Mouse (Mus musculus) liver, adult 2 months (tissue): Measurements from ENCODE around the gene Mrs2. TPM values are rescaled to one million over a fixed set of nuclear protein-coding genes. Genes with fewer than 3 reads are reported as not detected.

Experiments
- DNase-seq: peaks from one replicate; pipeline ENCODE4 v3.0.0-alpha.2; 2011; ENCODE audit warnings: low read depth, low spot score; ENCODE audit errors: extremely low read depth
- H3K27ac ChIP-seq: fragments of 200-500 bp; replicated peaks from 2 replicates; pipeline ENCODE4 v1.5.1; 2012; ENCODE audit warnings: low read depth, mild to moderate bottlenecking, control low read depth, inconsistent platforms, low read length; ENCODE audit not compliant: insufficient read depth
- H3K27me3 ChIP-seq: fragments of 200-500 bp; 2 replicates; pipeline ENCODE4 v1.6.1; 2012; ENCODE audit warnings: mild to moderate bottlenecking, moderate library complexity, low read length, inconsistent platforms; ENCODE audit not compliant: control insufficient read depth, insufficient read depth
- H3K36me3 ChIP-seq: fragments of 200-500 bp; 2 replicates; pipeline ENCODE4 v1.6.1; 2012; ENCODE audit warnings: low read length, inconsistent platforms; ENCODE audit not compliant: control insufficient read depth, insufficient read depth
- H3K4me1 ChIP-seq: fragments of 200-500 bp; 2 replicates; pipeline ENCODE4 v1.6.1; 2011; ENCODE audit warnings: low read length; ENCODE audit not compliant: control insufficient read depth, insufficient read depth
- H3K4me3 ChIP-seq: fragments of 200-500 bp; 2 replicates; pipeline ENCODE4 v1.5.1; 2011; ENCODE audit warnings: low read depth, mild to moderate bottlenecking, control low read depth, low read length, moderate library complexity; ENCODE audit not compliant: insufficient read depth
- H3K79me2 ChIP-seq: fragments of 200-500 bp; 2 replicates; pipeline ENCODE4 v1.6.1; 2012; ENCODE audit warnings: inconsistent platforms, mild to moderate bottlenecking, low read length, moderate library complexity; ENCODE audit not compliant: control insufficient read depth, insufficient read depth
- H3K9ac ChIP-seq: fragments of 200-500 bp; 2 replicates; pipeline ENCODE4 v1.6.1; 2012; ENCODE audit warnings: low read depth, mild to moderate bottlenecking, control low read depth, inconsistent platforms, low read length
- CTCF ChIP-seq: fragments of 200-500 bp; IDR thresholded peaks from 2 replicates; pipeline ENCODE4 v1.5.1; 2011; ENCODE audit warnings: low read depth, low read length, control low read depth
- POLR2A ChIP-seq: fragments of 200-500 bp; IDR thresholded peaks from 2 replicates; pipeline ENCODE4 v1.6.1; 2011; ENCODE audit warnings: low read length, control low read depth; ENCODE audit not compliant: insufficient read depth; ENCODE audit errors: extremely low read depth
- WGBS: fragments of 180-500 bp; shearing (Covaris S2); methylation state at CpG from one replicate; pipeline ENCODE4 v1.1.7; 2018; 5-methylcytosine and 5-hydroxymethylcytosine counted together
- polyA plus RNA-seq: library from polyadenylated mRNA; depleted of rRNA; stranded (reverse); fragments of >200 nt; gene quantifications from 2 replicates; pipeline ENCODE4 v1.2.3, GENCODE M21; 2012
- total RNA-seq: library from RNA; depleted of rRNA; stranded (reverse); fragments of >200 nt; gene quantifications from 2 replicates; pipeline ENCODE4 v1.2.3, GENCODE M21; 2014

Mrs2 gene
- total and polyA plus RNA-seq, 2 experiments, result 11.3 to 18.3 TPM

GRCm38 (mm10) chr13:25023129-25023528 lies 3.0 kb upstream of the Mrs2 start:
- no peak overlapping the region for H3K9ac ChIP-seq
- no peak overlapping the region for H3K27ac ChIP-seq
- H3K36me3 ChIP-seq, result no peaks in the 10 kb centered on the region
- WGBS, result 77% methylated on average over 3 of the region's 3 CpGs
- no peak for DNase-seq
- H3K4me1 ChIP-seq, result peaks cover 10% of the 10 kb centered on the region
- H3K79me2 ChIP-seq, result peaks cover 14% of the 10 kb centered on the region; the same call in 1 of the 2 replicates
- TF ChIP-seq CTCF (no peak), POLR2A (no peak)
- H3K27me3 ChIP-seq, result no peaks in the 10 kb centered on the region
- H3K4me3 ChIP-seq, result no peak overlapping the region

- peaks cover 12% of the 10 kb centered on the region for H3K4me1 ChIP-seq
- peaks cover 14% of the 10 kb centered on the region; the same call in 1 of the 2 replicates for H3K79me2 ChIP-seq
- TF ChIP-seq CTCF, result no peak
- no peak for TF ChIP-seq POLR2A
- no peak overlapping the region for H3K9ac ChIP-seq
- DNase-seq, result peak; percentile 81
- 19% methylated on average over 4 of the region's 4 CpGs for WGBS
- H3K27ac ChIP-seq, result 0 out of 2 replicates have a peak overlapping the region, but pooled peaks have one; percentile 29
- H3K27me3 ChIP-seq, result no peaks in the 10 kb centered on the region
- H3K4me3 ChIP-seq, result no peak overlapping the region
- H3K36me3 ChIP-seq, result no peaks in the 10 kb centered on the region; the same call in 1 of the 2 replicates
These were observed 2.2 kb upstream of the Mrs2 start for GRCm38 (mm10) chr13:25022386-25022785.

GRCm38 (mm10) chr13:25020540-25020892 lies 337 bp upstream of the Mrs2 start:
- peak overlapping the region; percentile 81 for H3K4me3 ChIP-seq
- WGBS, result 6% methylated on average over 4 of the region's 4 CpGs
- H3K79me2 ChIP-seq, result peaks cover 14% of the 10 kb centered on the region; the same call in 1 of the 2 replicates
- no peaks in the 10 kb centered on the region; the same call in 1 of the 2 replicates for H3K36me3 ChIP-seq
- TF ChIP-seq POLR2A (no peak), CTCF (no peak)
- H3K27ac ChIP-seq, result peak overlapping the region; percentile 65
- peak; percentile 76 for DNase-seq
- no peaks in the 10 kb centered on the region for H3K27me3 ChIP-seq
- peak overlapping the region; percentile 43 for H3K9ac ChIP-seq
- peaks cover 12% of the 10 kb centered on the region for H3K4me1 ChIP-seq

- Histone ChIP-seq H3K27me3 (no peaks in the 10 kb centered on the region), H3K79me2 (peaks cover 14% of the 10 kb centered on the region; the same call in 1 of the 2 replicates), H3K4me1 (peaks cover 12% of the 10 kb centered on the region), H3K27ac (no peak overlapping the region), H3K9ac (no peak overlapping the region), H3K4me3 (no peak overlapping the region), H3K36me3 (no peaks in the 10 kb centered on the region; the same call in 1 of the 2 replicates)
- 69% methylated on average over 9 of the region's 9 CpGs for WGBS
- no peak for DNase-seq
- no peak for TF ChIP-seq CTCF
- no peak for TF ChIP-seq POLR2A
These were observed 1.9 kb downstream of the Mrs2 start for GRCm38 (mm10) chr13:25018316-25018715.

- no peak for TF ChIP-seq POLR2A
- TF ChIP-seq CTCF, result no peak
- Histone ChIP-seq H3K4me3 (no peak overlapping the region), H3K27me3 (no peaks in the 10 kb centered on the region), H3K4me1 (no peaks in the 10 kb centered on the region), H3K27ac (no peak overlapping the region), H3K79me2 (peaks cover 16% of the 10 kb centered on the region), H3K9ac (no peak overlapping the region), H3K36me3 (peaks cover 19% of the 10 kb centered on the region)
- 46% methylated on average over 7 of the region's 8 CpGs for WGBS
- no peak for DNase-seq
These were observed 13.1 kb downstream of the Mrs2 start for GRCm38 (mm10) chr13:25007115-25007514.

DNA sequence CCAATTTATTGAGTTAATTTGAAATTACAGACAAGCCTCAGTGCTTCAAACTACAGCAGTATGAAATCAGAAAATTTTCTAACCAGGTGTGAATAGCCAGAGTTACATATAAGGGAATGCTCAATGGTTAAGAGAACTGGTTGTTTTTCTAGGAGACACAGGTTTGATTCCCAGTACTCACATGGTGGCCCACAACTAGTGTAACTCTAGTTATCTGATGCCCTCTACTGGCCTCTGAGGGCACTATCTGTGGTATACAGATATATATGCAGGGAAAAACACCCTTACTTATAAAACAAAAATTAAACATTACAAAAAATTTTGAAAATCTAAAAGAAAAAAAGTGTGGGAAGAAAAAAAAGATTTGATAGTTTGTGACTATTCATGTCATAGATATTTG lies 17.2 kb downstream of the Mrs2 start:
- H3K36me3 ChIP-seq, result peaks cover 47% of the 10 kb centered on the region
- H3K79me2 ChIP-seq, result peaks cover 16% of the 10 kb centered on the region
- no peak overlapping the region for H3K4me3 ChIP-seq
- H3K27me3 ChIP-seq, result no peaks in the 10 kb centered on the region
- no peak overlapping the region for H3K27ac ChIP-seq
- H3K9ac ChIP-seq, result no peak overlapping the region
- TF ChIP-seq POLR2A, result no peak
- TF ChIP-seq CTCF, result peak; percentile 13; the same call in 1 of the 2 replicates
- peaks cover 16% of the 10 kb centered on the region for H3K4me1 ChIP-seq
- DNase-seq, result no peak
